Mouse (Mus musculus) midbrain, embryonic 12.5 days (tissue): ENCODE measurements at regions not wholly inside any gene's neighbourhood (a gene's known extent, or its start where the extent isn't known, plus 50 kb on each side); places are given as distances from the start of the nearest gene placed in this dataset.
A peak's percentile ranks its signal among the peaks of the same experiment; 100 is the strongest.

Source experiments
- ATAC-seq: fragments of 200-750 bp; cut with Nextera tagmentation; 2 replicates; pipeline ENCODE4 v1.8.0; 2017; ENCODE audit warnings: low read depth, moderate TSS enrichment, moderate library complexity; ENCODE audit not compliant: low FRiP score
- H3K27ac ChIP-seq: fragments of 300-500 bp; sonication (generic); replicated peaks from 2 replicates; pipeline ENCODE4 v1.5.1; 2016; ENCODE audit warnings: mild to moderate bottlenecking
- H3K27me3 ChIP-seq: fragments of 300-500 bp; sonication (generic); 2 replicates; pipeline ENCODE4 v1.6.1; 2016; ENCODE audit warnings: mild to moderate bottlenecking
- H3K36me3 ChIP-seq: fragments of 300-500 bp; sonication (generic); 2 replicates; pipeline ENCODE4 v1.6.1; 2016
- H3K4me1 ChIP-seq: fragments of 300-500 bp; sonication (generic); 2 replicates; pipeline ENCODE4 v1.6.1; 2016
- H3K4me2 ChIP-seq: fragments of 300-500 bp; sonication (generic); replicated peaks from 2 replicates; pipeline ENCODE4 v1.6.1; 2016; ENCODE audit warnings: mild to moderate bottlenecking, moderate library complexity
- H3K4me3 ChIP-seq: fragments of 300-500 bp; sonication (generic); 2 replicates; pipeline ENCODE4 v1.5.1; 2016; ENCODE audit warnings: mild to moderate bottlenecking
- H3K9ac ChIP-seq: fragments of 300-500 bp; sonication (generic); replicated peaks from 2 replicates; pipeline ENCODE4 v1.6.1; 2016; ENCODE audit warnings: mild to moderate bottlenecking, moderate library complexity
- H3K9me3 ChIP-seq: fragments of 300-500 bp; sonication (generic); 2 replicates; pipeline ENCODE4 v1.6.1; 2016; ENCODE audit warnings: mild to moderate bottlenecking
- WGBS: fragments of 180-500 bp; shearing (Covaris S2); methylation state at CpG from one replicate; pipeline ENCODE4 v1.1.7; 2016; 5-methylcytosine and 5-hydroxymethylcytosine counted together

DNA sequence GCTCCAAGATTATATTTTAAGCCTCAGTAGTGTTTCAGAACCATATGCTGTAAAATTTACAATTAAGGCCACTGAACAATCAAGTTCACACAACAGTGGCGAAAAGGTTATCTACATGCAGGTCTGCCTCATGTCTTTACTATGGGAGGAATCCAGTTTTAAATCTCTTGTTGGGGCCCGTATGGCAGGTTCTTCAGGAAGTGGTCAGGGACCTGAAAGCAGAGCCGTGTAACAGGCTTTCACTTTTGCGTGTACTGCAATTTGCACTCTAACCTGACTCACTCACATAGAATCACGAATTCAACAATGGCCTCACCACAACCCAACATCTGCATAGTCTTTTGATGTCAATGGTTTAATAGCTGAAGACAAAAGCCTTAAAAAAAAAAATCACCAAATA lies 312.6 kb downstream of the Tex13c3 start:
- Histone ChIP-seq H3K9ac (no peak overlapping the region), H3K4me2 (no peak overlapping the region), H3K9me3 (no peaks in the 10 kb centered on the region), H3K36me3 (no peaks in the 10 kb centered on the region), H3K4me1 (no peaks in the 10 kb centered on the region), H3K27me3 (no peaks in the 10 kb centered on the region), H3K27ac (no peak overlapping the region), H3K4me3 (no peak overlapping the region)
- 83% methylated on average over 5 of the region's 5 CpGs for WGBS
- ATAC-seq = no peak

DNA sequence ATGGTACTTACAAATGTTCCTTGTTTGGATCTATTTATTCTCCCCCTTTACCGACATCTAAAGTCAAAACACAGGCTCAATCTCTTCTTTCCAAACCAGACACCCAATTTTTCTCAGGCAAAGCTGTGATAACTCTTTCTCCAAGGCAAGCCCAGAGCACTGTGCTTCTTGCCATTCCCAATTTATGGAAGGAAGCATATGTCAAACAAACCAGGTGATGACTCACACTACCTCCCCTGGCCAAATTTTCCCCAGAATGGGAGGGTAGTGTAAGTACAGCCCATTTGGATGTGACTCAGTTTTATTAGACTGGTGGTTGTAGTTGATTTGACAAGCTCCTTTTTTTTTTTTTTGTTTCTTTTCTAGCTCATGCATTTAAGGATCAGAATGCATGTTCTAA lies 313.0 kb downstream of the Tex13c3 start:
- H3K4me1 ChIP-seq = no peaks in the 10 kb centered on the region
- H3K27me3 ChIP-seq = no peaks in the 10 kb centered on the region
- WGBS = 59% methylated on average over 1 of the region's 1 CpGs

DNA sequence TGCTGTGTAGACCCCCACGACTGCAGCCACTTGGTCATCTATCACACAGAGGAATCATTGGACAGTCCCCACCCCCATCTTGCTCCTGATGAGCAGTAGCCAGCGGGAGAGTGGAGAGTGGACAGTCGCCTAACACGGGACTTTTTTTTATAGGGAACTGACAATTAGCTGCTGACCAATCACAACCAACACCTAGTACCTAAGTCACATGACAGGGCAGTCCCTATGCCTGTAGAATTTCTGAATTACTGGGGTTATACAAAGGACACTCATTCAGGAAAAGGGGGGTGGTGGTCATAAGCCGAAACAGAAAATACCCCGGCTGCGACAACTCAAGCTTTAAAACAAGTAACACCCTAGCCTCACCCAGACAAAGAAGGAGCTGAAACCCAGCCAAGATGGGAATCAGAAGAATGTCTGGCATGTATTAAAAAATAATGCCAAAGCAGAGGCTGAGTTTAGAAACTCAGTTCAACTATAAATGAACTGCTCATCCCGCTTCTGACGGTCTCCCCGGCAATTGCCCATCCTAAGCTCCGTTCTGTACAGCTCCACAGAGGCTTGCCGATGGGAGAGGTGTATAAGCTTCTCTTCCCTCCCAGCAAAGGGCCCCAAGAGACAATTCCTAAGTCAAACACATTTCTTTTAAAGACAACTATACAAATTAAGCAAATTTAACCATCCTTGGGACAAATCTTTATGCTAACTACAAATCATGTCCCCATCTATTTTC lies 313.8 kb downstream of the Tex13c3 start:
- Histone ChIP-seq H3K9me3 (no peaks in the 10 kb centered on the region), H3K36me3 (no peaks in the 10 kb centered on the region), H3K4me3 (peak overlapping the region; percentile 17; the same call in 1 of the 2 replicates), H3K9ac (no peak overlapping the region), H3K27ac (no peak overlapping the region), H3K4me2 (peak overlapping the region; percentile 34), H3K27me3 (no peaks in the 10 kb centered on the region), H3K4me1 (no peaks in the 10 kb centered on the region)
- ATAC-seq = 0 out of 2 replicates have a peak, but pooled peaks have one; percentile 56
- WGBS = 63% methylated on average over 12 of the region's 12 CpGs

More for the DNA sequence above, 313.0 kb downstream of the Tex13c3 start:
- no peak overlapping the region for H3K9ac ChIP-seq
- no peak for ATAC-seq
- H3K36me3 ChIP-seq = no peaks in the 10 kb centered on the region
- H3K4me3 ChIP-seq = no peak overlapping the region
- H3K4me2 ChIP-seq = no peak overlapping the region
- H3K27ac ChIP-seq = no peak overlapping the region
- no peaks in the 10 kb centered on the region for H3K9me3 ChIP-seq

DNA sequence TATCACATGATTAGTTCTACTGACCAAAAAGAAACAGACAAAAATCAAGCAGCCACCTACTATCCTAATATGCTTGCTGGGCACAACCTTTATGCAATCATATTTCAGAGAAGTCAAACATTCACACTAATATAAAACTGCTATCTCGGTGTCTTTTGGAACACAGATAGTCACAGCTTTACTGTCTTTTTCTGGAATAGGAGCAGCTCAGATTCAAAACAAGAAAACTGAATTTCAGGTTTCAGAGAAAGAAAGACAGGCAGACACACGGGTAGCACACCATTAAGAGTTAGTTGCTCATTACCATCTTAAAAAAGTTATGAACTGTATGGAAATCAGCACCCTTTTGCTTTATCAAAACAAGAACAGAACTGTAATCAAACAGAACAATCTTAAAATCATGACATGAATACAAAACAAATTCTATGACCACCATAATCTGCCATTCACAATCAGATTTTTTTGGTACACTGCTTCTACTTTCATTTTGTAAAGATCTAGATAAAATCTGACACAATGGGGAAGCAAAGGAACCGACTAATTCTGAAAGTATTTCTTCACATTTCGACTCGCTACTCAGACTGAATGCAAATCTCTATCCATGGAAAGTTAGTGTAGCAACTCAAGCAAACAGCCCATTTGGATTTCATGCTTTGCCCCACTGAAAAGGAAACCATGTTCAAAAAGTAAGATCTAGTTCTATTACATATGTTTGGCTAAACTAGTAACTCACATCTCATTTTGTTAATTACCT lies 315.1 kb downstream of the Tex13c3 start:
- H3K4me3 ChIP-seq = no peak overlapping the region
- H3K9ac ChIP-seq = no peak overlapping the region
- no peaks in the 10 kb centered on the region for H3K36me3 ChIP-seq
- 74% methylated on average over 5 of the region's 5 CpGs for WGBS
- H3K27ac ChIP-seq = no peak overlapping the region
- H3K9me3 ChIP-seq = no peaks in the 10 kb centered on the region
- H3K27me3 ChIP-seq = no peaks in the 10 kb centered on the region
- H3K4me2 ChIP-seq = no peak overlapping the region
- ATAC-seq = no peak
- H3K4me1 ChIP-seq = no peaks in the 10 kb centered on the region

DNA sequence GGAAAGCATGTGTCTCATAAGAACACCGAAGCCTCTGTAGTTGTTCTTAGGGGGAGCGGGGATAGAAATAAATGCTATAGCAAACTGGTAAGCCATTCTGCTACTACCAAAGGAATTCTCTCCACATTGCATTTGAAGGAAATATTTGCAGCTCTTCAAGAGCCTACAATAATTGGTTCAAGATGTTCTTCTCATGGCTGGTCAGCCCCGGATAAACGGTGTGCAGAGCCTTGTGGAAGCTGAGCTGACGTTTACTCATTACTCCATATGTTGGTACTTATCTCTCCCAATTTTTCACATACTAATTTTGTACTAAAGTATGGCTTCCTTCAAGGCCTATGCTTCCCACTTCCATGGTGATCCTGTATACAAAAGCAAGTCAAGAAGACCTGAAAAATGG lies 317.0 kb downstream of the Tex13c3 start:
- 87% methylated on average over 5 of the region's 5 CpGs for WGBS
- no peak for ATAC-seq
- H3K4me1 ChIP-seq = no peaks in the 10 kb centered on the region

DNA sequence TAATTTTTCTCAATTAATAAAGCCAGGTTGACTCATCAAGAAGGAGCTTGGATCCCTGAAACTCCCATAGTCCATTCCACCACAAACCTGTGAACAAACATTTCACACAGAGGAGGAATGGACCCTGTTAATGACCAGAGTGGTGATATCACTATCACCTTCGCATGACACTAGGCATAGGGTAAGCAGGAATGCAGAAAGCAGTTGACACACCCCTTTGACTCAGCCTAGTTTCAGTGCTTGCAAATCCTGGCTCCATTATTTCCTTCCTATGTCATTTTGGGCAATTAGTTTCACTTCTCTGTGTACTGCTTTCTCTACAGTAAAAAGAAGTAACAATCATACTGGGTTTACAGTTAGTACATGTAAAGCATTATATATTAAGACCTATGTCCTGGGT lies 318.2 kb downstream of the Tex13c3 start:
- 76% methylated on average over 1 of the region's 1 CpGs for WGBS
- Histone ChIP-seq H3K9ac (no peak overlapping the region), H3K36me3 (no peaks in the 10 kb centered on the region), H3K27ac (no peak overlapping the region), H3K9me3 (no peaks in the 10 kb centered on the region), H3K27me3 (no peaks in the 10 kb centered on the region), H3K4me3 (no peak overlapping the region), H3K4me2 (no peak overlapping the region), H3K4me1 (no peaks in the 10 kb centered on the region)
- ATAC-seq = no peak

More for the DNA sequence above, 317.0 kb downstream of the Tex13c3 start:
- Histone ChIP-seq H3K9me3 (no peaks in the 10 kb centered on the region), H3K4me3 (no peak overlapping the region), H3K9ac (no peak overlapping the region), H3K4me2 (no peak overlapping the region), H3K36me3 (no peaks in the 10 kb centered on the region), H3K27me3 (no peaks in the 10 kb centered on the region), H3K27ac (no peak overlapping the region)

DNA sequence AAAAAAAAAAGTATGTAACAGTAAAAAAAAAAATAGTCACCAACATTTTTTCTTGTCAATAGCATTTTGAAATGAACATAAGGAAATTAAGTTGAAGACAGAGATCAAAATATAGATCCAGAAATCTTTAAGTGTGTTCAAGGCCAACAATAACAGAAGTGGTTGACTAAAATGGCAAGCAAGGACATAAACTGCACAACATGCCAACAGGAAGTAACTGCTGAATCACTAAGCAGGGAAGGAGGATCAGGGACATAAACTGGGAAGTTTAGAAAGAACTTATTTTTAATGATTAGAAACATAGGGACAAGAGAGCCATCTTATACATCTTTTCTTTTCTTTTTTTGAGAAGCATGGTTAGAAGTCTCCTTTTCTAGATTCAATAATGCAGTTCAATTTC lies 318.8 kb downstream of the Tex13c3 start:
- no peak overlapping the region for H3K4me3 ChIP-seq
- H3K27ac ChIP-seq = no peak overlapping the region
- no peaks in the 10 kb centered on the region for H3K36me3 ChIP-seq
- no peaks in the 10 kb centered on the region for H3K27me3 ChIP-seq
- ATAC-seq = no peak
- H3K9ac ChIP-seq = no peak overlapping the region
- no peaks in the 10 kb centered on the region for H3K4me1 ChIP-seq
- H3K4me2 ChIP-seq = no peak overlapping the region
- no peaks in the 10 kb centered on the region for H3K9me3 ChIP-seq

DNA sequence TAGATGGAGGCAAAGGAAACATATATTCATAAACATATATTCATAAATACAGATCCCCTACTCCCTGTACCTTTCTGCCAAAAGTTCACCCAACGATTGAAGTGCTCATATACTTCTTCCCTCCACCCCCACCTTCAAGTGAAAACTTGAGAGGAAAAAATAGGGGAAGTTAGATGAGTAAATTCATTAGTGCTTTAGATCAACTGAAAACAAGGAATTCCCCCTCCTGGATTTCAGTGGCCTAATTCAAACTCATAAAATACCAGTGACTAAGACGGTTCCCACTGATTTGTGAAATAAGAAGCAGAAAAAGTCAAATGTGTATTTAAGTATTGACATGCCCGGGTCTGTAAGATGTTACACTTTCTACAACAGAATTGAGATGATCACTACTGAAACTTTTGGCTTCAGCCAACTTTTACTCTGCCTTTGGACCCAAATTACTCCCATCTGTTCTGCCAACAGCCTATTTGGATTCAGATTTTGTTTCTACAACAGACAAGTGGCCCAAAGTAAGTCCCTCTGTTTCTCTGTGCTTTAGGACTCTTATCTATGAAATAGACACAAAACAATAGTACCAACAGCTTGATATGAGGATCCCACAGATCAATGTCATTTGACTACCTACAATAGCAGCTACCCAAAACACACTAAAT lies 320.7 kb downstream of the Tex13c3 start:
- Histone ChIP-seq H3K27ac (no peak overlapping the region), H3K4me2 (no peak overlapping the region), H3K9ac (no peak overlapping the region), H3K36me3 (no peaks in the 10 kb centered on the region), H3K27me3 (no peaks in the 10 kb centered on the region), H3K4me3 (no peak overlapping the region), H3K4me1 (no peaks in the 10 kb centered on the region), H3K9me3 (no peaks in the 10 kb centered on the region)
- 79% methylated on average over 3 of the region's 3 CpGs for WGBS
- no peak for ATAC-seq

DNA sequence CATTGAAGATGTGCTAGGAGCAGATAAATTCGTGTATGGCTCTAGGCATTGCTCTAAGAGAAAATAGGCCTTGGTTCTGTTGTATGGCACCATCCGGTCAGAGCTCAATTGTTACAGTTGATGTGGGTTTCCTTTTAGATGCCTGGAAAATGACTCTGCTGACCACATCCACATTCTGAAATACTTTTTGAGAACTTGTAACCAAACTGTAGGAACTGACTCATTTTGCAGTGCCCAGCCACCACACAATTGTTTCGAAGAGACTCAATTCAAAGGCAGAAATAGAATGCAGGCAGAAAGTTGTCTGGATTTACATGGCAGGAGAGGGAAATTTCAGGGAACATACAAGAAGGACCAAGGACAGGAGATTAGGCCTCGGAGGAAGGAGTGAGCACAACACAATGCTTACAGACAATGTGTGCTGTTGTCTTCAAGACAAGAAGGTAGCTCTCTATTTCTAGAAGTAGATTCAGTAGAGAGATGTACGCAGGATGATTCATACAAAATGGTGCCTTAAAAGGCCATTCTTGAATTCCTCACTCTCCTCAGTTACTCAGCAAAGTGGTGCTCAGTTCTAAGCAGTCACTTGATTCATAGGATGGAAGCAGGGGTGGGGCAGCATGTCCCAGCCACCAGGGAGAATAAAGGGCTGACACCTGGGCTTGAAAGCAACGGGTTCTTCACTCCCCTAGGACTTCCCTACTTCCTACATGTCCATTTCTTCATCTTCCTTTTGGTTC lies 323.5 kb downstream of the Tex13c3 start:
- H3K9me3 ChIP-seq = no peaks in the 10 kb centered on the region
- H3K36me3 ChIP-seq = no peaks in the 10 kb centered on the region
- no peak overlapping the region for H3K4me3 ChIP-seq
- H3K27me3 ChIP-seq = no peaks in the 10 kb centered on the region
- H3K27ac ChIP-seq = no peak overlapping the region
- no peak overlapping the region for H3K4me2 ChIP-seq
- H3K4me1 ChIP-seq = no peaks in the 10 kb centered on the region
- no peak overlapping the region for H3K9ac ChIP-seq
- WGBS = 74% methylated on average over 6 of the region's 6 CpGs
- no peak for ATAC-seq

DNA sequence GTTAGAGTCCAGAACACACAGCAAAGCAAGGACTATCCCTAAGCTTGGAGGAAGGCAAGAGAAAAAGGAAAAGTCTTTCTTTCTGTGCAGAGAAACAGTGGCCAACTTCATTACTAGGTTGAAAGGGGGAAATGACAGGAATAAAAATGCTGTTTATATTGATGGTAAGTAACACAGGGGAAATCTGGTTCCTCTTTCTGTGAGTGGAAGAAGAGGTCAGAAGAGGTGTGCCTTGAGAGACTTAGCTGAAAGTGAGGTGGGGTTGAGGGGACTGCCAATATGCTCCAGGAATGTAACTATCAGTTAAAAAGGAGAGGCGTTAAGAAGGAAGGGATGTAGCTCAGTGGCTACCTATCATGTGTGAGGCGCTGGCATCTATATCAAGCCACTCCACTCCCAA lies 327.5 kb downstream of the Tex13c3 start:
- Histone ChIP-seq H3K27me3 (no peaks in the 10 kb centered on the region), H3K9ac (no peak overlapping the region), H3K4me1 (no peaks in the 10 kb centered on the region), H3K27ac (no peak overlapping the region), H3K4me2 (no peak overlapping the region), H3K4me3 (no peak overlapping the region), H3K36me3 (no peaks in the 10 kb centered on the region), H3K9me3 (no peaks in the 10 kb centered on the region)
- ATAC-seq = no peak
- 83% methylated on average over 2 of the region's 2 CpGs for WGBS

DNA sequence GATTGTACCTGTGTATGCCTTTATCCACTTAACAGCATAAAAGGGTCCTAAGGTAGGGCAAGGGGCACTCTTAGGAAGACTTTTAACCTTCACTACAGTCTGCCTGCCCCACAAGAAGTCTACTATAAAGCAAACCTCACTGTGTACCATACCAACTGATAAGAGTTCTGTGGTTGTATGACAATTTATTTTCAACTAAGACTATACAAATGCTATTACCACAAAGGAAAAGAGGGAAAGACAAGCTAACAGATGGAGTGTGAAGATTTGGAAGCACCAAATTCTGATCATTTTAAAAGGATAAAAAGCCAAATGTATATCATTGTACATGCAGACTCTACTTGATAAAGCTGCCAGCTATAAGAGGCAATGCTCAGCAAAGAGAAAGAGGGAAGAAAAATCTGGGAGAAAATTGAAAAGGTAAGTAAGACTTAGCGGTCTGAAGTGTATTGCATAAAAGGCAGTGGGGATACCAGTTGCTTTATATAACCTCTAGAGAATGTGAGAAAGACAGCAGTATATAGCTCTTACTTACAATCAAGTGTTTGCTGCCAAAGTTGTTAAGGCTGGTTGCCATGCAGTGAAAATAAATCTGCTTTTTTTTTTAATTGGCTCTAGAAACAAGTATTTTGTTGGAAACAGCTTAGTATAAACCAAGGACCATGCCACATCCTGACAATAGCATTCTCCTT lies 328.8 kb downstream of the Tex13c3 start:
- no peak overlapping the region for H3K4me3 ChIP-seq
- no peak overlapping the region for H3K4me2 ChIP-seq
- H3K4me1 ChIP-seq = no peaks in the 10 kb centered on the region
- no peak for ATAC-seq
- no peak overlapping the region for H3K9ac ChIP-seq
- H3K27ac ChIP-seq = no peak overlapping the region
- no peaks in the 10 kb centered on the region for H3K36me3 ChIP-seq
- 91% methylated on average over 1 of the region's 1 CpGs for WGBS
- H3K27me3 ChIP-seq = no peaks in the 10 kb centered on the region
- H3K9me3 ChIP-seq = no peaks in the 10 kb centered on the region
